Mouse (Mus musculus) heart, postnatal 36 days (tissue): ENCODE results near the gene B9d1. TPM values are rescaled to one million over a fixed set of nuclear protein-coding genes. Genes with fewer than 3 reads are reported as not detected.
A peak's percentile ranks its signal among the peaks of the same experiment; 100 is the strongest.

ENCODE experiments used
- DNase-seq, 2 experiments: peaks; one replicate each; pipeline ENCODE4 v3.0.0; 2021 to 2022
- intact Hi-C: fragments of 180-260 bp; cut with DNase I; formaldehyde crosslinking; loops from one replicate; pipeline ENCODE4 v1.15.1; 2025
- total RNA-seq, 2 experiments: library from RNA; stranded (reverse); gene quantifications; 2 replicates each; pipeline ENCODE4 v1.2.3; 2021

B9d1 gene
- total RNA-seq: 1 to 10 TPM; 6.2 to 7.4 TPM

DNA sequence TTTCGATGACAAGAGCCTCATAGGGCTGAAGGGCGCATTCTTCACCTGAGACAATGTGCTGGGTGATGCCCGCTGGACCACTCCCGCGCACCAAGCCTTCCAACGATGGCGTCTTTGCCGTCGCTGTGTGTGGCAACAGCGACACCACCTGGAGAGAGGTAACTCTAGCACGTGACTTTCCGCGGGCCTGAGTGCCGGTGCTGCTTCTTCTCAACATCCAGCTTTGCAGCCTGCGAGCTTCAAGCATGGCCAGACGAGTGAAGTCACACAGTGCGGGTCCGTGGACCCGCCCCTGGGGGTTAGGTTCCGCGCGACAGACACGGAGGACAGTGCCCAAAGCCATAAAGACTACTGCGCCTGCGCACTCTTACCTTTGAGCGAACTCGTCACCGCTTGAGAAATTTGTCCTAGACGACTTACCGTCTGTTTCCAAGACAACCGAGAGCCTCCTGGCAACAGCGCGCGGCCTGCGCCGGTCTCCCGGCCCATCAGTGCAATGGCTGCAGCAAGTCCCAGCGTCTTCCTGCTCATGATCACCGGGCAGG is at the start of gene B9d1:
TSS of gene B9d1 (plus strand) at position 432 of the 545 bp plus-strand sequence.
- intact Hi-C loops: loop anchor here (1.0 to 5.0 kb wide), 7 partner anchors 74 to 307 kb away; partner anchors contain the start of gene Epn2
- DNase-seq: peak; percentile 95 to 98

DNA sequence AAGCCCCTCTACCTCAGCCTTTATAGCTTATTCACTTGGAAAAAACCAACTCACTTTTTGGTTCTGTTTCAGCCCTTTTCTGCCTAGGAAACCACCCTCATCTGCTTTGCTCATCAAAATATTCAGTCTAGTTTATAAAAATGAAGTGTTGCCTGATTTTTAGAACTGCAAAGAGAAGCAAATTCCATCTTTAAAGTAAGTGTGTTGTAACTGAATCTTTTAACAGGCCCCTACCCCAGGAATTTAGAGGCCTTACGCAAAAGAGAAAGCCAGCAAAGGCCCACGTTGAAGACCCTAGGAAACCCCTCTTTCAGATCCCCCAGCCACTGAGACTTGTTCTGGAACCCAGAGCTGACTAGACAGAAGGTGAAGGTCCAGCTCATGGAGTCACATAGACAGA is 40.9 kb upstream of the B9d1 start:
- no peak for DNase-seq

DNA sequence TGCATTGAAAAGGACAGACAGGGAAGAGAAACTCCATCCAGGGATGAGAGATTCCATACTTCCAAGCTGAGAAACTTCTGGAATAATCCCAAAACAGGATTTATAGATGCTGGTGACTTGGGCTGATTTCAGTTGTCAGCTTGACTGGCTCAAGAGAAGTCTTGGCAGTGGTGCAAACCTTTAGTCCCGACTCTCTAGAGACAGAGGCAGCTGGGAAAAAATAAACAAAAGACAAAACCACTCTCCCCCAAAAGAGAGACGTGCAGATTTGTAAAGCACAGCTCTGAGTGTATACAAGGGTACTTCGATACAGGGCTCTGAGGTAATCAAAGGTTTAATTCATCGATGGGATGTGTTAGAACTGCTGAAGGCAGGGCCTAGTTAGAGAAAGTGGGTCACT is 39.5 kb upstream of the B9d1 start:
- DNase-seq: no peak
- intact Hi-C loops: no loop called here

More for the DNA sequence above, 40.9 kb upstream of the B9d1 start:
- intact Hi-C loops: no loop called here

DNA sequence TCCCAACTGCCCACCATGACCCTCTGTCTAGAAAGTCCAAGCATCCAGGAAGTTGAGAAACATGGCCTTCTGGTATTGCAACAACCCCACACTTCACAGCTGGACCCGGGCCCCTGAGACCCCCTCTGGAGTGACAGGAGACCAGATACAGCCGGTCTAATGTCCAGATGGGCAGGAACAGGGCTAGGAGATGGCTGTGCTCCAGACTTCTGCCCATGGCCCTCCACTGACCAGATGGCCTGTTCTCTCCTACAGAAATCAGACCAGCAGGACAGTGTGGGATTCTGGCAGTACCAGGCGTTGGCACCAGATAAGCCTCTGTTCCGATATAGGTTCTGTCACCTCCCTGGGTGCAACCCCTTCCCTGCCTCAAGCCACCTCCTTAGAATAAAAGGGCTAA is 36.4 kb upstream of the B9d1 start:
- no peak for DNase-seq
- intact Hi-C loops: no loop called here

DNA sequence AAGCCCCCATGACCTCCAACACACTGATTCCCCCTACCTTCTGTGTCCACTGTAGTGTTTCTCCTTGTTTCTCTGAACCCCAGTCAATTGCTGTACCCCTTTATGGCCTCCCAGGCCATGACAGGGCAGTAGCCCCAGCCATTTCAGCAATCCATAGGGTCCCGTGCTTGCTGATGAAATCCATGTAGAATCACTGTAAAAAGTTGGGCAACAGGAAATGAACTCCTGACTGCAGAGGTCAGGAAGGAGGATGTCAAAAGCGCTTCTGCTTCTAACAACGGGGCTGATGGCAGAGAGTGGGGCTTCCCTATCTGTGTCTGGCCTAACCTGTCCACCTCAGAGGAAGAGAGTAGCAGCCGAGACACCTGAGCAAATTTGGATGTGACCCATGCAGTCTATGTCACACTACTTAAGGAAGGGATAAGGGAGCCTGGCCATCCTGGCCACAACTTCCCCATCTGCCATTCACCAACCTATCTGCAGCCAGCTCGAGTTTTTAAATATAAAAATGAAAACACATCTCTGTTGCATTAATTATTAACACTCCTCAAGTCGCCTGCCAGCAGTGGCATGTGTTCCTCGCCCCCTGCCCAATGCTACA is 35.5 kb upstream of the B9d1 start:
- intact Hi-C loops: no loop called here

DNA sequence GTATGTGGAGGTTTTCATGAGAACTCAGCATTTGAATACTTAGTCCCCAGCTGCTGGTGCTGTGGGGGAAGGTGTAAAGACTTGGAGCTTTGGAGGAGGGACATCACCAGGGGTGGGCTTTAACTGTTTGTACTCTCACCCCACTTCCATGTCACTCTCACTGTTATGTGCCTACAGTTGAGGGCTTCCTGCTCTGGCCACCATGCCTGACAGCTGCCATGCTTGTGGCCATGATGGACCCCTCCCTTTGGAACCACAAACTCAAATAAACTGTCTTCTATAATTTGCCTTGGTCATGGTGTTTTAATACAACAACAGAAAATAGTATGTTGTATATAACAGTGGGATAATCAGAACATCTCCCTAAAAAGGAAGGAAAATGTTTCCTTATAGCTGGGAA is 34.1 kb upstream of the B9d1 start:
- DNase-seq: no peak
- intact Hi-C loops: no loop called here

More for the DNA sequence above, 35.5 kb upstream of the B9d1 start:
- no peak for DNase-seq

DNA sequence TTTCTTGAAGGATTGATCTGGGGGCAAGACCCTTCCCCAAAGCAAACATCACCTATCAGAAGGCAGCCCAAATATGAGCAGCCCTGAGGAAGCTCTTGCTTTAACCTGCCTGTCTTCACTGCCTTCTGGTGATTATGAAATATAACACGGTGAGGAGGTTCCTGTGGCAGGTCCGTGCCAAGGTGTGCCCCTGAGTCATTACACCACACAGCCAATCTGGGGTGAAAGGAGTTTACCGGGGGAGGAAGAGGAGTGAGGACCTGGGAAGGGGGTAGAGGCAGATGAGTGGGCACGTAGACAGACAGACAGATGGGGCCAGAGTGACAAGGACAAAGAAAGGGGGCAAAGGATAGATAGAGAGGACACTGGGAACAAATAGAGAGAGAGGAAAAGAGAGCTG is 31.3 kb upstream of the B9d1 start:
- intact Hi-C loops: no loop called here
- DNase-seq: no peak

DNA sequence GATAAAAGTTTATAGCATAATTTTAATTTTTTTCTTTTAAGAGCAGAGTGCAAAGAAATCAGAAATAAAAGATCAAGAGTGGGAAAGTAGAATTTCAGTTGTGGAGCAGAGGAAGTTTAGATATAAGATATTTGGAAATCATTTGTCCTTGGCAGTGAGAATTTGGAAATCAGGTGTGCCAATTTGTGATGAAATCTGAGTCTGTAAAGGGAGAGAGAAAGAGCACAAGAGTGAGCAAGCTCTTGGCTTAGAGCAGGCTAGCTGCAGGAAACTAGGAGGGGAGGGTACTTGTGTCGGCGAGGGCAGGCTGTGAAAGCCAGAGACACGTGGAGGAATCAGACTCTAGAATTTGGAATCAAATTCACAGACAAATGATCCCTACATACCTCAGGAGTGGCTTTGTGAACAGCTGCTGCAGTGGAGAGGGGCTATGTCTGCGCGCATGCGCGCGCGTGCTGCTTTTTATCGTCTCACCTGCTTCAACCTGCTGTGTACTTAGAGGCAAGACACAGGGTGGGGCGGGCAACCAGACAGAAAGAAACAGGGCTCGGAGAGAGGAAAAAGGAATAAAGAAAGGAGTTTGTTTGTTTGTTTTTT is 28.1 kb upstream of the B9d1 start:
- DNase-seq: no peak
- intact Hi-C loops: no loop called here

DNA sequence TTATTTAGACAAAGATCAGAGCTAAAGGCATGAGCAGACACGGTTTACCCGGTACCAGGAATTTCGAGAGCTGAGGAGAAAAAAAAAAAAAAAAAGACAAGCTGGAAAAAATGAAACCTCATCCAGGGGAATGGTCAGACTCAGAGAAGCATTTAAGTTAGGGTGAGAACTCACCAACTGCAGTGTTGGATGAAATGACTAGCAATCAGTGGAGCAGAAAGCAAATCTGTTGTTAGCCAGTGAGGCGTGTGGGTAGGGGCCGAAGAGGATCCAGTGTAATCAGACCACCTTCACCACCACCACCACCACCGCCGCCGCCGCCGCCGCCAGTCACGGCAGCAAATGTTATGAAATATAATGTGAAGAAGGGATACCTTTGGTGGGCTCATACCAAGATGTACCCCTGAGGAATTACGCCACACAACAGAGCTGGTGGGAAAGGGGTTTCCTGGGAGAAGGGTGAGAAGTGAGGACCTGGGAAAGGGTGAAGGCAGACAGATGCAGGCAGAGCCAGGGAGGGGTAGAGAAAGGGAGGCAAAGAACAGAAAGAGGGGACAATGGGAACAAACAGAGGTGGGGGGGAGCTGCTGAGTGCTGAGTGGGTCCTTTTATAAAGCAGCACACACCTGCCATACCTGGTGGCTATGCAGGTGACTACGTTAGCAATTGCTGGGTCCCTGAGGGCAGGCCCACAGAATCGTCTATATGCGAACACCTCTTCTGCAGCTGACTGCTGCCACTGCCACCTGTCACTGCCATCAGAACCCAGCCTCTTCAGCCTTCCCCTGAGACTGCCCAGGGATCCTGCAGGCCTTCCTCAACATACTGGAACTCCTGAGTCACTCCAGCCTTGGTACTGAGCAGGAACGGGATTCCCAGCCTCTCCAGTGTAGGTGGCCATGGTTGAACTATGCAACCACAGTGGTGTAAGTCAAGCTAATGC is 27.1 kb upstream of the B9d1 start:
- intact Hi-C loops: no loop called here

DNA sequence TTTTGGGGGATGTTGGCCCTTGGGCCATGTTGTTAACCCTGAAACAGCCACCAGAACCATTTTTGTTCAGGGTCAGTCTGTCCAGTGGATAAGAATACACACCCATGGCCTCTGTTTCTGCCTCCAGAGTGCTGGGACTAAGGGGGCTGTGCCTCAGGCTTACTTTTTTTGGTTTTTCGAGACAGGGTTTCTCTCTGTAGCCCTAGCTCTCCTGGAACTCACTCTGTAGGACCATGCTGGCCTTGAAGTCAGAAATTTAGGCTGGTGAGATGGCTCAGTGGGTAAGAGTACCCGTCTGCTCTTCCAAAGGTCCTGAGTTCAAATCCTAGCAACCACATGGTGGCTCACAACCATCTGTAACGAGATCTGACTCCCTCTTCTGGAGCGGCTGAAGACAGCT is 26.2 kb upstream of the B9d1 start:
- intact Hi-C loops: no loop called here
- no peak for DNase-seq

More for the DNA sequence above, 27.1 kb upstream of the B9d1 start:
- no peak for DNase-seq

DNA sequence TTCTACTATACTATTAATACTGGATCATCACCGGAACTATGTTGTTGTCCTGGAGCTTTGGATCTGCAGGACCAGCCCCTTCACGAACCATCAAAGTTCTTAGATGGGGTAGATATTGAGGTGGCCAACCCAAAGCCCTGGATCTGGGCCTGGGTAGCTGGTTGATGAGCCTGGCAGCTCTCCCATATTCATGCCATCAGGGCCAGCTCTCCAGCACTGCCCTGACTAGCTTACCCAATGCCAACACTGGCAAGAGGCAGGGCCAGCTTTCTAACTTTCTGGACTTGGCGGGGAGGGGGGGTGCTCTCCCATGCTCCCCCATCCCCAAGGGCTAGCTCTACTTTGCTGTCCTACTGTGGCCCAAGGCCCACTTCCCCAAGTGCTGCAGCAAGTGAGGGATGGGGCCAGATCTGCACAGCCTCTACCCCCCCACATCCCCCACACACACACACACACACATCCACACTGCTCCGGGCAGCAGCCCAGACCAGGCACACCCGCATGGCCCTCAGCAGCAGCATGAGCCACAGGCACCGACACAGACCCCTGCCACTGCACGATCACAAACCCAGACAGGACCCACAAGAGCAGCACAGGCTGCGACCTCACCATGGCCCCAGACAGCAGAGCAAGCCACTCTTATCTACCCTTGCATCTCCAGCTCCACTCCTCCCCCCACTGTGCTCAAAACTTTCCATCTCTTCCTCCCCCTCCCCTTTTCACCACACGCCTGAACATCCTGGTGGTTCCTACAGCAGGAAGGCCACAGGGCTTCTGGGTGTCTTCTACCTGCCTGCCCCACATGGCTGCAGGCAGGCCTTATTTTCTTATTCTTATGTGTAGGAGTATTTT is 23.5 kb upstream of the B9d1 start:
- no peak for DNase-seq
- intact Hi-C loops: no loop called here

DNA sequence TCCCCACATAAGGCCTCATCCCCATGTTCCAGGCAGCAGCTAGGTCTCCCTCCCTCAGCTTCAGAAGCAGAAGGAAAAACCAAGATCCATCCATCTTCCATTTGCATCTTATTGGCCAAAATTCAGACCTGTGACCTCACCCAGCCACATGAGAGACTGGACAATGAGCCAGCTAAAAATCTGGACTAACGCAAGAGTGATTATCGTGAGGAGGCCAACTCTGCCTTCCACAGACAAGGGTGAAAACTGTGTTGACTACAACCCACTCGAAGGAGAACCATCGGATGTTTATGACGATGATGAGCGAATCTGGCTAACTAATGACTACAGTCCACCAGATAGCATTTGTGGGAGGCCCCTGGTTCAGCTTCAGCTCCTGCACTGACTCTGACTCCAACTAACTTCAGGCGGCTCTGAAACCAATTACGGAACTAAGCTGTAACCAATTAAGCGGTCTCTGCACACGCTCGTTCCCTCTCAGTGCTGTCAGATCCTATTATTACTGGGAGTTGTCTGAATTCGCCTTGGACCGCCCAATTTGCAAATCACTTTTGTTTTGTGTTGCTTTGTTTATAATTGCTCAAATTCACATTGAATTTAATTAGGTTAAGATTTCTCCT is 21.6 kb upstream of the B9d1 start:
- DNase-seq: no peak
- intact Hi-C loops: no loop called here

DNA sequence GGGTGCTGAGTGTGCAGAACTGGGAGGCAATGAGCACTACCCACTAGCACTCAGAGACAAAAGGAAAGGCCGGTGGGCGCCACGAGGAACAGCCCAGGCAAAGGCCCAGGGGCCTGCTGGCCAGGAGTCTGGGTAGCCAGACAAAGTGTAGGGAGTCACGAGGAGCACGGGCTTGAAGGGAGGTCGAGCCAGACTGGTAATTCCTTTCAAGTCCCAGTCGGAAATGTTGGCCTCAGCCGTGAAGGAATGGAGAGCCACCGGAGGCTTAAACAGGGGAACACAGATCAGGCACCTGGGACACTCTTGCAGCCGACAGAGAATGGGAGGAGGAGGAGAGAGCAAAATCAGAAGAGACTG is 20.7 kb upstream of the B9d1 start:
- no peak for DNase-seq
- intact Hi-C loops: no loop called here

DNA sequence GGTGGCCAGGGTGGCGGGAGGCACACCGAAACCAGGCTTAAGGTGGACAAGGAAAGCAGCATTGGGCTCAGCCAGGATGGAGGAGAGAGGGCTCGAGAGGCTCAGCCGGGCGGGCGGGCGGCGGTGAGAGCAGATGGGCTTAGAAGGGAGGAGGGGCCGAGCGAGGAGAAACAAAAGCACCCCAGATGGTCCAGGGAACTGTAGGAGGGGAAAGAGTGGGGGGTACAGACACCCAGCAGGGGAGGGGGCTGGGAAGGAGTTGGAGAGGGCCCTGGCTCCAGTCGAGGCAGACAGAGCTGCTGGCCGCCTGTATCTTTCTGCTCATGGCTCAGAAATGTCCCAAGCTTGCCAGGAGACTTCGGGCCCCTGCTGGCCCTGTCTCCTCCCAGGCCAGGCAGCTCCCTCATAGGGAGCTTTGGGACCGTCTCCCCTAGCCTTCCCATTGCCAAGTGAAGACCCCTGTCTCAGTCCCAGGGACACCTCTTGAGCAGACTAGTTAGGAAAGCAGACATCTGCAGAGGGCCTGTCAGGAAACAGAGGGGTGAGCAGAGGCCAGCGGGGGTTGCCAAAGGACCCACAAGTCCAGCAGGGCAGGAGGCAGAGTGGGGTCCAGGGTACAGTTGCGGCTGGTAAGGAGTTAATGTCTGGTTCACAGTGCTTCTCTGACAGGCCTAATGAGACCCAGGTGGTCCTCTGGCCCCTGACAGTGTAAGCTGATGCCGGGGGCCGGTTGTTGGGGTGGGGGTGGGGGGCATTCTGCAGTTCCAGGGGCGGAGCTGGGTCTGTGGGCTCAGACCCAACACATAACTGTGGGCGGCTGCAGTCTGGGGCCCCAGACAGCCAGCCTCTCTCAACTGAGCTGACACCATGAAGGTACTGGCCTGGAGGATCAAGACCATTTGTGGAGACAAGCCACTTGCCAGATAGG is 20.1 kb upstream of the B9d1 start, which contains the start of gene Mfap4:
TSS of gene Mfap4 (plus strand) at position 819 of the 928 bp plus-strand sequence.
- peak; percentile 31 to 62 for DNase-seq
- intact Hi-C loops: loop anchor here (5.0 kb wide), 1 partner anchor 313 kb away; no protein-coding TSS in a partner anchor

DNA sequence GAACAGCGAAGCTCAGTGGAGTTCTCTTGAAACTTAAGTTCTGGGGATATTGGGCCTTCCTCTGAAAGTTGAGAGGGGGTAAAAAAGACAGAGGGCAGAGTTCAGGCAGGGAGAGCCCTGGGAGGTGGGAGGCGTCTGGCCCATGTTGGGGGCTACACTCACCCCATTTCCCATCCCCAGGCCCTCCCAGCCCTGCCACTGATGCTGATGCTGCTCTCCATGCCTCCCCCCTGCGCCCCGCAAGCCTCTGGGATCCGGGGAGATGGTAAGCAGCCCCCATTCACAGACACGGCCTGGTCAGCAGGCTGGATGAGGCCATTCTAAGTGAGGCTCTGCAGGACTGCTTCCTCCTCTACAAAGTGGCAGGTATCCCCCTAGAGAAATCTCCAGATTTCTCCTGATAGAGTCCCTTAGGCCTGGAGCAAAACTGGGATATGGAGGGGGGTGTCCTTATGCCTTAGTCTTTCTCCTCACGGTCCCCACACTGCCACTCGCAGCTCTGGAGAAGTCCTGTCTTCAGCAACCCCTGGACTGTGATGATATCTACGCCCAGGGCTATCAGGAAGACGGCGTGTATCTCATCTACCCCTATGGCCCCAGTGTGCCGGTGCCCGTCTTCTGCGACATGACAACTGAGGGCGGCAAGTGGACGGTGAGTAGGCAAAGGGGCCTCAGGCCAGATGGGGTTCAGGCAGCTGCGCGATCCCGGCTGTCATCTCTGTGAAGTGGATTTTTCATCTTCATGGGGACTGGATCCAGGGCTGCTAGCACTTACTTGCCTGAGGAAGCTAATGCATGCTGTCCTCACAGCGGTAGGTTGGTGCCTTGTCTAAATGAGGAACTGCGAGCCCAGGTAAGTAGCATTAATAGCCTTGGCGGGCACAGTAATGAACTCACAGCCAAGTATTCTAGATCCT is 19.1 kb upstream of the B9d1 start:
- DNase-seq: no peak

DNA sequence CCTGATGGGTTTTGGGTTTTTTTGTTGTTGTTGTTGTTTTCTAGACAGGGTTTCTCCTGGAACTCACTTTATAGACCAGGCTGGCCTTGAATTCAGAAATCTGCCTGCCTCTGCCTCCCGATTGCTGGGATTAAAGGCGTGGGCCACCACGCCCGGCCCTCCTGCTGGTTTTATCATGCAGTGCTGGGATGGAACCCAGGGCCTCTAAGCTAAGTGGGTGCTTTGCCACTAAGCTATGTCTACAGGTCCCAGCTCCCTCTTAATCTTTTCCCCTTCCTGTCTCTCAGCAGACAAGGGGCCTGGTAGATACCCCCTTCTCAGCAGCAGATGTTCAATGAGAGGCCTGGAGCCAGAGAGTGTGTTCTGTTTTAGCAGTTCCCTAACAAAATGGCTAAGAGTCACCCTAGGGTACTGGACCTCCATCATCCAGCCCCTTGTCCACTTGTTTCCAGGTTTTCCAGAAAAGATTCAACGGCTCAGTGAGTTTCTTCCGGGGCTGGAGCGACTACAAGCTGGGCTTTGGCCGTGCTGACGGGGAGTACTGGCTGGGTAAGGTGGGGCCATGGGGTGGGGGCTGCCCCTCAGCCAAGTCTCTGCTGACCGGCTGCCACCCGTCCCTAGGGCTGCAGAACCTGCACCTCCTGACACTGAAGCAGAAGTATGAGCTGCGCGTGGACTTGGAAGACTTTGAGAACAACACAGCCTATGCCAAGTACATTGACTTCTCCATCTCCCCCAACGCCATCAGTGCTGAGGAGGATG is 18.3 kb upstream of the B9d1 start:
- intact Hi-C loops: loop anchor here (5.0 kb wide), 1 partner anchor 314 kb away; no protein-coding TSS in a partner anchor
- no peak for DNase-seq

More for the DNA sequence above, 19.1 kb upstream of the B9d1 start:
- intact Hi-C loops: loop anchor here (5.0 kb wide), 1 partner anchor 313 kb away; no protein-coding TSS in a partner anchor

DNA sequence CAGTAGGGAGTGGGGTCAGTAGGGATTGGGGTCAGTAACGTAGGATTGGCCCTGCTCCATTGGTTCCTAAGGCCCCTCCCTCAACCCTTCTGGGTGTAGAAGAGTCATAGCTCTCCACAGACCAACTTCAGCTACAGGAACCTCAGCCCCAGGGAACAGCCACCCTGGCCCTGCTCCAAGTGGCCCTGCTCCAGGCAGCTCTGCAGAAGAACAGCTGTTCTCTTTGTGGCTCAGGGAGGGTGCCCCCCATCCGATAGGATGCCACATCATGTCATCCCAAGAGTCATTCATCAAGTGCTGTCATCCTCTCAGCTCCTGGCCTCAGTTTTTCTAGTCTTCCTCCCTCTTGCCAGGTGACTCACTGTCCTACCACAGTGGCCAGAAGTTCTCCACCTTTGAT is 17.5 kb upstream of the B9d1 start:
- DNase-seq: peak; percentile 51 to 62
- intact Hi-C loops: loop anchor here (5.0 kb wide), 1 partner anchor 315 kb away; no protein-coding TSS in a partner anchor
